Mouse (Mus musculus) G1E (cell line): ENCODE measurements around the gene Prune1. TPM values are rescaled to one million over a fixed set of nuclear protein-coding genes. Genes with fewer than 3 reads are reported as not detected.

Experiments
- ATAC-seq: 2 replicates; pipeline ENCODE4 v1.8.0; 2016; ENCODE audit warnings: mild to moderate bottlenecking; ENCODE audit not compliant: insufficient number of reproducible peaks, poor library complexity, low FRiP score, severe bottlenecking; ENCODE audit errors: extremely low read depth
- DNase-seq: peaks from one replicate; pipeline ENCODE4 v3.0.0; 2012; ENCODE audit warnings: low spot score
- H3K27me3 ChIP-seq: 2 replicates; pipeline ENCODE4 v1.6.1; 2012; ENCODE audit warnings: mild to moderate bottlenecking, low read length, inconsistent platforms; ENCODE audit not compliant: insufficient read depth
- H3K36me3 ChIP-seq: replicated peaks from 2 replicates; pipeline ENCODE3; 2012; ENCODE audit warnings: mild to moderate bottlenecking, inconsistent platforms
- H3K4me1 ChIP-seq: 2 replicates; pipeline ENCODE4 v1.6.1; 2012; ENCODE audit warnings: low read depth, low read length, inconsistent platforms, mixed read lengths; ENCODE audit not compliant: insufficient read depth
- H3K4me3 ChIP-seq: 2 replicates; pipeline ENCODE4 v1.5.1; 2012; ENCODE audit warnings: low read depth, mild to moderate bottlenecking, inconsistent platforms, low read length, moderate library complexity, mixed read lengths
- H3K9me3 ChIP-seq: replicated peaks from 2 replicates; pipeline ENCODE4 v1.6.1; 2012; ENCODE audit warnings: inconsistent platforms
- CTCF ChIP-seq: IDR thresholded peaks from 2 replicates; pipeline ENCODE4 v1.5.1; 2012; ENCODE audit warnings: low read depth, low read length, inconsistent platforms, mixed read lengths
- GATA1 ChIP-seq: IDR thresholded peaks from 2 replicates; pipeline ENCODE4 v1.6.1; 2012; ENCODE audit warnings: borderline replicate concordance, low read length, inconsistent platforms, mixed read lengths
- GATA2 ChIP-seq: IDR thresholded peaks from 2 replicates; pipeline ENCODE4 v1.6.1; 2012; ENCODE audit warnings: low read depth, low read length, inconsistent platforms, borderline replicate concordance
- POLR2AphosphoS5 ChIP-seq: IDR thresholded peaks from 2 replicates; pipeline ENCODE4 v1.6.1; 2012; ENCODE audit warnings: low read depth, low read length, inconsistent platforms; ENCODE audit not compliant: insufficient replicate concordance
- TAL1 ChIP-seq: conservative IDR thresholded peaks from 2 replicates; pipeline ENCODE4 v1.6.1; 2012; ENCODE audit warnings: low read depth, low read length, inconsistent platforms, mixed read lengths
- polyA plus RNA-seq: library from polyadenylated mRNA; stranded (reverse); fragments of >175 nt; gene quantifications from 2 replicates; pipeline ENCODE4 v1.2.3, GENCODE M21; 2012
- total RNA-seq, 2 experiments: library from RNA; stranded (forward) in 1 of 2; stranded (reverse) in 1 of 2; fragments of 200-1000 nt in 1 of 2; fragments of >200 nt in 1 of 2; fragmentation: Nextera tagmentation in 1 of 2; gene quantifications; 2 replicates each; pipeline ENCODE4 v1.2.3; 2014 to 2017

Gene Prune1
- 32.3 and 33.5 TPM in 2 replicates for total RNA-seq (2014; fragmentation: Nextera tagmentation)
- total RNA-seq (2017): 14.7 and 15.1 TPM in 2 replicates
- 3.8 and 4.8 TPM in 2 replicates for polyA plus RNA-seq

DNA sequence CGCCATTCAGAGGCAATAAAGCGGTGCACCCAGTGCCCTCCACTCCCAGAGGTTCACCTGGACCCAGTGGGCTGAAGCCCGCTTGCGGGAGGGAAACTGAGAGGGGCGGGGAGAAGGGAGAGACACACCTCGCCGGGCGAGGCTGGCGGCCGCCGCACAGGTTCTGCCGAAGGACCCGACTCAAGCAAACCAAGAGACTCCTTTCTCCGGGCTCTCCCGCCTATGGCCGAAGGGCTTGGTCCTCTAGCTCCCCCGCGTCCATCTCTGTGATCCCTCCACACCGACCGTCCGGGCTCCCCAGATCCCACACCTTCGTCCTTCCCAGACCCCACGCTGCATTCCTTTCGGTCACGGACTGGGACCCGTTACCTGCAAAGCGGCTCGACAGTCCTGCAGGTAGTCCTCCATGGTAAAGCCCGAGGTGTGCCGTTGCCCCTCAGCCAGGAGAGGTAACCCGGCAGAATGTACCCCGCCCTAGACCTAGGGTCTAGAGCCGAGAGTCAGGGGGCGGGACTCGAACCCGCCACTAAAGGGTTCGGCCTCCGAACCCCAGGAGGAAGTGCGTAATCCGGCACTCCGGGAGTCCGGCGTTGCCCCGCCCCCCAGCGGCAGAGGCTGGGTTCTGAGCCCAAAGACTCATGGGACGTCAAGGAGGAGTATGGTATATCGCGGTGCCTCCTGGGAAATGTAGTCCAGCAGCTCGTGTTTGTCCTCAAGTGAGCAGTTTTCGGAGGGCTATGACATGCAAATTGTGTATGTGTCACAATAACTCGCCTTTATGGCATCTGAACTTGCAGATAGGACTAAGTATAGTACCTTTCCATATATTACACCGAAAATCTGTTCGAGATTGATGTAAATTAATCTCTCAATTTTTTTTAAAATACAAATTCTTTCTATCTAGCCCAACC lies at the start of gene Prune1, which contains the start of gene Mindy1:
Gene Prune1, minus strand, starts transcription at position 861 of the 911 bp plus-strand sequence.
Gene Mindy1, plus strand, starts transcription at position 130 of the 911 bp plus-strand sequence.
- H3K36me3 ChIP-seq: peaks cover 28% of the 10 kb centered on the region
- ATAC-seq (peak; percentile 86), DNase-seq (peak; percentile 97)
- no peak for TF ChIP-seq POLR2AphosphoS5
- no peak for TF ChIP-seq CTCF
- no peak for TF ChIP-seq GATA1
- TF ChIP-seq GATA2: no peak
- TF ChIP-seq TAL1: no peak
- H3K27me3 ChIP-seq: no peaks in the 10 kb centered on the region
- H3K4me1 ChIP-seq: peaks cover 77% of the 10 kb centered on the region
- no peaks in the 10 kb centered on the region for H3K9me3 ChIP-seq
- peak within 1 kb of the TSS; percentile 78 for H3K4me3 ChIP-seq

- TF ChIP-seq GATA1: no peak
- no peak for TF ChIP-seq CTCF
- TF ChIP-seq POLR2AphosphoS5: no peak
- no peak for TF ChIP-seq GATA2
- TF ChIP-seq TAL1: no peak
- ATAC-seq (no peak), DNase-seq (no peak)
- Histone ChIP-seq H3K4me3 (no peak overlapping the region), H3K9me3 (no peaks in the 10 kb centered on the region), H3K4me1 (peaks cover 41% of the 10 kb centered on the region), H3K27me3 (no peaks in the 10 kb centered on the region), H3K36me3 (peaks cover 92% of the 10 kb centered on the region)
Measured at GRCm38 (mm10) chr3:95331528-95331927, 49.7 kb upstream of the Prune1 start.

- Histone ChIP-seq H3K36me3 (peaks cover 94% of the 10 kb centered on the region), H3K4me3 (no peak overlapping the region), H3K27me3 (no peaks in the 10 kb centered on the region), H3K9me3 (no peaks in the 10 kb centered on the region), H3K4me1 (peaks cover 58% of the 10 kb centered on the region)
- DNase-seq: no peak
- peak; percentile 31; the same call in 1 of the 2 replicates for ATAC-seq
- TF ChIP-seq GATA2 (no peak), CTCF (no peak), TAL1 (no peak), POLR2AphosphoS5 (no peak), GATA1 (no peak)
Measured at GRCm38 (mm10) chr3:95328803-95329404, 47.0 kb upstream of the Prune1 start.

GRCm38 (mm10) chr3:95324454-95325144 lies 42.7 kb upstream of the Prune1 start:
- TF ChIP-seq GATA1 (no peak), TAL1 (no peak), CTCF (no peak), POLR2AphosphoS5 (peak; percentile 71; the same call in 1 of the 2 replicates), GATA2 (no peak)
- no peak for ATAC-seq
- no peaks in the 10 kb centered on the region for H3K9me3 ChIP-seq

DNA sequence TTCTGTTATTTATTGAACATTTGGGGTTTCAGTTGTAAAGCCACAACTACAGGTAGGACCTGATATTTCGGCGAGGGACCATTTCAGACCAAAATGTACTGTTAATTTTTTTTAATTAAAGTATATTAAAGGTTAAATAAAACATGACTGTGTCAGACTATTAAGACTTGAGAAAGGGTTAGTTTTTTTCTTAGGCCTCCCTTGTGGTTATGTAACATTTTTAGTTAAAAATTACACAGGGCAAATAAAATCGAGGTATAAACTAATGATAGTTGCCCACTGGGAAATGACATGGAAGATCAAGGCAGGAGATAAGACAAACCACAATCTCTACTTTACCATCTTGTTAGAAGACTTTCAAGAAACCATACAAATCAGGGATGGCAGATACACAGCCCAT lies 41.6 kb upstream of the Prune1 start:
- Histone ChIP-seq H3K4me1 (peaks cover 86% of the 10 kb centered on the region), H3K36me3 (peaks cover 99% of the 10 kb centered on the region), H3K9me3 (no peaks in the 10 kb centered on the region), H3K27me3 (no peaks in the 10 kb centered on the region), H3K4me3 (no peak overlapping the region)
- ATAC-seq (0 out of 2 replicates have a peak, but pooled peaks have one; percentile 17), DNase-seq (no peak)
- TF ChIP-seq POLR2AphosphoS5 (no peak), GATA2 (no peak), TAL1 (no peak), CTCF (no peak), GATA1 (no peak)

More at GRCm38 (mm10) chr3:95324454-95325144, 42.7 kb upstream of the Prune1 start:
- no peaks in the 10 kb centered on the region for H3K27me3 ChIP-seq
- H3K4me3 ChIP-seq: no peak overlapping the region
- no peak for DNase-seq
- H3K4me1 ChIP-seq: peaks cover 84% of the 10 kb centered on the region
- H3K36me3 ChIP-seq: peaks cover 99% of the 10 kb centered on the region
